Mouse (Mus musculus): ENCODE data around the gene Cpz.
A peak's percentile ranks its signal among the peaks of the same experiment; 100 is the strongest.

Cpz gene

DNA sequence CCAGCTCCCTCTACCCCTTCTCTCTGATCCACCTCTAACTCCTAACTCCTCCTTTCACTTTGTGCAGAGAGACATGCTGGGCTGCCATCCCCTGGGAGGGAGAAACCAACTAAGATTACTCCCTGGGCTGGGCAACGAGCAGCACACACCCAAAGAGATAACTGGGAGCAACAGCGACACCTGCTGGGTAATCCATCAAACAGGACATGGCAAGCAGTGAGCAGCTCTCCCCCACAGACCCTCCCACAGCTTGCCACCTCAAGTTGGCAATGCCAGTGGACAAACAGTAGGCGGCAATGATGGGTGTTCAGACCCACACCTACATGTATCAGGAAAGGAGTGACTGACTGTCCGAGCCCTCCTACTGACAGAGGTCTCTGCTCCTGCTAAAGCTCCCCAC is 4.9 kb upstream of the Cpz start:
- peak in 1 of 2 experiments; percentile 24 for DNase-seq (ENCODE audit: low spot score in 2 of 2)

DNA sequence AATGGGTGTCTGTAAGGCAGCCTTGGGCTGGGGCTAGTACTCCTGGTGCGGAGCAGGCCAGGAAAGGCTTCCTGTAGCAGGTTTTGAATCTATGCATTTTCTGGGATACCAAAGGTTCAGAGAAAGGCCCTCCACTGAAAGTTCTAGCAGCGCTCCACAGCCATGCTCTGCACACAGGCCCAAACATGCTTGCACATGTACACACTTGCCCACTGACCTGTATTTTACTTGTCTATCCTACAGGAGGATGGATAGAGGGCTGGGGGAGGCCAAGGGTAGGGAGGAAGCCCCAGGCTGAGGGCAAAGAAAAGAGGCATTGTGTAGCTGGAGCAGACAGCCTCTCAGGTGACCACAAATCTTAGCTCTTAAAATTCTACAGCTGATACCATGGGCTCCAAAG is 1.1 kb downstream of the Cpz start:
- no peak for DNase-seq (ENCODE audit: low spot score in 2 of 2)

DNA sequence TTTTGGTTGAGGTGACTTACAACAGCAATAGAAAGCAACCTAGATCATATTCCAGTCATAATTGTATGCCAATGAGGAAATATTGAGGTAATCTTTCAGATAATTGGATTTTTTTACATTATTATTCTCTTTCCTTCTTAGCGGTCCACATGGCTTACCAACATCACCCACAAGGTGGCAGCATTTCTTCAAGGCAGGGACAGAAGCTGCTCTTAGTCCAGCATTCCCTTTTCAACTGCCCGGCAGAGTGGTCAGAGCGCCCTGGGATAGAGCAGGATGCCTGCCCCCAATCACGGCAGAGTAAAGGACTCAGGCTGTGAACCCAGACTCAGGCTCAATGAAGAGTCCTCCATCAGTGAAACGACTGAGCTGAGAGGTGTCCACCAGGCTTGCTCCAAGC is 1.8 kb downstream of the Cpz start:
- DNase-seq (ENCODE audit: low spot score in 2 of 2) = peak in 1 of 2 experiments; percentile 22

DNA sequence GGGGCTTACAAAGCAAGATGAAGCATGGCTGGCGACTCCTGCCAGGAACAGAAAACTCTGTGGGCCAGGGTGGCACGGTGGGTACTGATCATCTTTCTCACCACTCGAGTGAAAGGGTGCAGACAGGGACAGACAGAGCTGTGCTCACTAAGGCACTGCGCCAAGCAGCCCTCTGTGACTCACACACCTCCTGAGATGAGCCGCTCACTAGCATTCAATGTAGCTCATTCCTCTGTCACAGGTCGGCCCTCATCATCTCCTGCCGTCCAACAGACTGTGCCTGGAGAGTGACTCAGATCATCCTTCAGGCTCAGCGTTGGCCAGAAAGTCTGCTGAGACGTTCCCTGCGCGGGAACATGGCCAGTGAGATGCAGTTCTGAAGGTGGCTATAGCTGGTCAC is 8.7 kb downstream of the Cpz start:
- no peak for DNase-seq (ENCODE audit: low spot score in 2 of 2)

DNA sequence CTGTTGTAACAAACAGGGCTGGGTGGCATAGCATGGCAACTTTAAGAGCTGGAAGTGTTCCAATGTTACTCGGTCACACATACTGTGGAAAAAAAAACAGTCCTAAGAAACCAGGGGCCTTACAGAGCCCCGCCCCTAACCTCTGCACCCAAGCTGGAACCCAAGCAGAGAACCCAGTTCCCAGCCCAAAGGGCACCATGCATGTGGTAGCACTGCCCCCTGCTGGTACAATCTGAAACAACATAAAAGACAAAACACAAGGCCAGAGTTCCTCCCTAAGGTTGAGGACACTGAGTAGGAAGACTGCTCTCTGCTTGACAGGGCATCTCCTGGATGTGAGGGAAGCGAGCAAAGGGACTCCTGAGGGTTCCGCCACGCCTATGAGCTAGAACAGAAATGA is 14.9 kb downstream of the Cpz start:
- DNase-seq (ENCODE audit: low spot score in 2 of 2) = peak in 1 of 2 experiments; percentile 10

DNA sequence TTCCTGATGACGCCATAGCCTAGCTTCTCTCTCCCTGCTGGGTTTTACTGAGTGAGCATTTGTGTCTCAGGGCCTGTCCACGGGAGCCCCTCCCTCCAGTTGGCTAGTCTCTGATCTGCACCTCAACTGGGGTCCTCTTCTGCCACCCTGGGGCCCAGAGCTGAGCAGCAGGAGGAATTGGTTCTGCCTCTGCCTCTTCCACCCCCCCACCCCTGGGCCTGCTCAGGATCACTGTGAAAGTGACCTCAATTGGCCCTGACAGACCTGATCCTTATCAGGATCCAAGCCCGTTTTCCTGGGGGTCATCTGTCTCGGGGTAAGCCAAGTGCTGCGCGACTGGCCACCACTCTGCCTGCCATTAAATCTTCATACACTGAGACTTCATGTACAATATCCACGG is 20.5 kb downstream of the Cpz start:
- no peak for DNase-seq (ENCODE audit: low spot score in 2 of 2)

DNA sequence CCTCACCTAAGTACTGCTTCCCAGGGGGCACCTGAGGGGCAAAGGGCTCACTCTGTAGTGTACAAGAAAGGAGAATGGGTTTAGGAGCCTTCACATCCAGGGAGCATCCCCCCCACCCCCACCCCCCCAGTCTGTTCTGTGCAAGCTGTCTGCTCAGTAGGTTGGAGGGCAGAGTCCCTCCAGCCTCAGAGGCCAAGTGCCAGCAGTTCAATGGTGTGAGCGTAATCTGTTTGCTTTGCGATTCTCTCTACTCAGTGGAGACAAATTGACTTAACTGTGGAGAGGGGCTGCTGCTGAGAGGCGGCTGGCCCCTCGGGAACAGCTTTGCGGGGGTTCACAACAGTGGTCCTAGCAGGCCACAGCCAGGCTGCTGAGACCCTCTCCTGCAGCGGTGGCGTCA is 28.2 kb downstream of the Cpz start:
- DNase-seq (ENCODE audit: low spot score in 2 of 2) = no peak

DNA sequence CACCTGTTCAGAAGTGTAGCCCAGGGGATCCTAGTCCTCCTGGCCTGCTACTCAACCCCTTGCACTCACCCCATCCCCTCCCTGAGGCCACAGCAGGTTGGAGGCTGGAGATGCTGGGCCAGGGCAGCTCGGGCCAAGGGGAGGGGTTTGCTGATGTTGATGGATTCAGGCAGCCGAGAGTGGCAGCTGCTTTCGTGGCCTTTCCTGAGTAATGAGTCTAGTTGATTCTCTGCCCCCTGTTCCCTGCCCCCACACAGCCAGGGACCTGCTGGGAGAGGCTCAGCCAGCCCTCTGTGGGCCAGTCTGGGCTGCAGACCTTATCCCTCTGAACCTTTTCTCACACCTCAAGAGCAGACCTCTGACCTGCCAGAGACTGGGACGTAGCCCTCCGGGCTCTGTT is 29.5 kb downstream of the Cpz start:
- DNase-seq (ENCODE audit: low spot score in 2 of 2) = no peak

DNA sequence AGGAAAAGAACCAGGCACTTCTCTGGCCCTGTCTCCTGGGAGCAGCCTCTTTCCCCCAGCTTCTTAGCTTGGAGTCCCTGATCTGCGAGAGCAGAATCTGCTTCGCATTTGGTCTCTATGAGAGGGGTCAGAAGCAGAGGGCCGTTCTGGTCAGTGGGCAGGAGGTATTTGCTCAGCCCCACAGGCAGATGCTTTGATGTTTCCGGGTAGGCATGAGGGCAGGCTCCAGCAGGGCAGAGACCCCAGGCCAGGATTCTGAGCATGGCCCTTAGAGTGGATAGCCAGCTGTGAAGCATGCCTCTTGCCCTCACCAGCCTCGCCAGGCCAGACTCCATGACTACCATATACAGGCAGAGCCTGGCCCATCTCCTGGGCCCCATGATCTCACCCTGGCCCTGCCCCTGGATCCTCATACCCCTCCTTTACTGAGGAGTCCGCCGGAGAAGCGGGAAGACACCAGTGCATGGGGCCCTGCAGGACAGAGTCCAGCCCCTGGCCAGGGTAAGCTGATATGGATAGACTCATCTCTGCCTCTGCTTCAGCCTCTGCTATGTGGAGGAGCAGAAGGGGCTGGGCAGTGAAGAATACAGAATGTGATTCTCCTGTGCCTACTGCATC is 30.6 kb downstream of the Cpz start:
- DNase-seq (ENCODE audit: low spot score in 2 of 2) = no peak

DNA sequence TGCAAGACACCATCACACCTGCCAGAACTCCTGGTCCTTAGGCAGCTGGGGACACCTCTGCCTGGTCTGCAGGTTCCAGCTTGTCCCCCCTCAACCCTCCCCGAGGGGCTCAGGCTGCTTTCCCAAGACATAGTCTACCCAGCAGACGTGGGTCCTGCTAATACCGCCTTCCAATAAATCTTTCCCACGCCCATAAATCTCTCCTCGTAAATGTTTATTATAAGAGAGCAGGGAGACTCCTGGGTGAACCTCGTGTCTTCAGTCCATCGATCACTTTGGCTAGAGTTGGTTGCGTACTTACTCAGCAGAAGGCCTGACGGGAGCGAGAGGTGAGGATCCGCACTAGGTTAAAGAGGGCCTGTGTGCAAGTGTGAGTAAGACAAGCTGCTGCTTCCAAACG is 31.7 kb downstream of the Cpz start:
- no peak for DNase-seq (ENCODE audit: low spot score in 2 of 2)

DNA sequence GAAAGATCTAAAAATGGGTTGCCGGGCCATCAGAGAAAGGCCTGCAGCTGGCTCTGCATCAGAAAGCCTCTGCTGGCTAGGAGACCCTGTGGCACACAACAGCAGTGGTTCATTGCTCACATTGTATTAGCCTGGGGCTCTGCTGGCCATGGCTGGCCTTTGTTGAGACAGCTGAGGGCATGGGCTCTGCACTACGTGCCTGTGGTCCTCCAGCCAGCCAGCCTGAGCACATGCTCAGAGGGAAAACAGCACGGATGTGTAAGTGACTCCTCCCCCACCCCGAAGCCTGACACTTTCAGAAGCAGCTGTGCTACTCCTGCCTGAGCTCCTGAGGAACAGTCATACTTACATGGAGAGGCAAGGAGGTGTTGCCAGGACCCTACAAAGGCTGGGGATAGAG is 46.0 kb downstream of the Cpz start:
- no peak for DNase-seq (ENCODE audit: low spot score in 2 of 2)

DNA sequence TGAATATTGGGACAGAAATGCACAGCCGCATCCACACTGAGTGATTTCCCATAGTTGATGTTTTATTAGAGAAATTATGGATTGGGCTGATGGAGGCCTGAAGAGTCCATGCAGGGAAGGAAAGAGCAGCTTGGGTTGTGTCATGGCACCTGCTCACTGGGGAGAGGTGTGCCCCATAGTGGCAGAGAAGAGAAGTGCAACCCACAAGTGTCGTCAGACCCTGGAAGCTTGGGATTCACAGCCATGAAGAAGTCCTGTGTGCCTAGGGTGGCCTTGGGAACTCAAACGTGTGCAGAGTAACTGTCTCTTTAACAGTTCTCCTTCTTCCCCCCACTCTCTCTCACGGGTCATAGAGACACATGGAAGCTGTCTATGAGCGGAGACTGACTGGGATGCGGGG is 50.3 kb downstream of the Cpz start:
- no peak for DNase-seq (ENCODE audit: low spot score in 2 of 2)

DNA sequence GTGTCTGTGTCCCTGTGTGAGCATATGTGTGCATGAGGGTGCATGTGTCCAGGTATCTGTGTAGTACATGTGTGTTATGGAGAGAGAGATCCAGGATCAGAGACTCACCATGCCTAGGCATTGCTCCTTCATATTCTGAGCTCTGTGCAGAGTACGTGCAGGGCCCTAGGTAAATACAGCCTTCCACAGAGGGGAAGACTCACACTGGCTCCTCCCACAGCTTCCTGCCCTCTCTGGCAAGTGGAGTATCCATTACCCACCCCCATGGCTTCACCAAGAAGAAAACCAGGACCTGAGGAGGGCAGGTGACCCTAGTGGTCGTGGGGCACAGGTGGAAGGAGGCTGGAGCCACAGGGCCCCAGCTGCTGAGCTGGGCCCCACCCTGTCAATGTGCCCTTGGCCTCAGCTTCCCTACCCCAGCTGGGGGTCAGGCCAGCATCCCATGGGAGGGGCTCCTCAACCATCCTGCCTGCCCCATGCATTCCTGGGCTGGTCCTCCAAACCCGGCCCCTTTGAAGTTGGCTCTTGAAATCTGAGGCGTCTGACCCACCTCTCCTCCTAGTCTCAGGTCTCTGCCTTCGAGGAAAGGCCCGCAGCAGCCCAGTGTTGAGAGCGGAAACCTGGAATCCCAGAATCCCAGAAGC is 54.5 kb downstream of the Cpz start:
- no peak for DNase-seq (ENCODE audit: low spot score in 2 of 2)

DNA sequence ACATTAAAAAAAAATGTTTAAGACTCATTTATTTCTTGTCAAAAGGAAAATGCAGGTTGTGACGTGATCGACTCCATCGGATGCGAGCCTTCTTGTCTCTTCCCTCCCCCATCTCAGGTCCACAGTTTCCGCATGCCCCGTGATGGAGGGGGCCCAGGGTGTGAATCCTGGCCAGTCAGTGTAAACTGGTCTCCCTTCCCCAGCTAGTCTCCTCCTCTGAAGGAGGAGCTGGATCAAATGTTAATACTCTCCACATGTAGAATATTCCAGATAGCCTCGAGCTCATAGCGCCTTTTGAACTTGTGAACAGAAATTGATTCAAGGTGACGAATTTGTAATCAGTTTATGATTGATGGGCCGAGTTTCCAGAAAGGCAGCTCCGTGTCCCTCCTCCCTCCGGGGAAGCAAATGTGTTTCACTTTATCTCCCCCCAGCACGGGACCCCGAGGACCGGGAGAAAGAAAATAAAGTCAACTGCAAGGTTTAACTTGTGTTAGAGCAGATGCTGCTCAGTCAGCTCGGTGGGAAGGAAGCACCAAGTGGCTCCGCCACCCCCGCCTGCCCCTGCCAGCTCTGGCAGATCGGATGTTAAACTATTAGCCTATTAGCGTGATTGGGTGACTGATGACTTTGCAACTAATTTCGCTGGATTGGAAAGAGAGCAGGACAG is 59.4 kb downstream of the Cpz start:
- DNase-seq (ENCODE audit: low spot score in 2 of 2) = no peak

DNA sequence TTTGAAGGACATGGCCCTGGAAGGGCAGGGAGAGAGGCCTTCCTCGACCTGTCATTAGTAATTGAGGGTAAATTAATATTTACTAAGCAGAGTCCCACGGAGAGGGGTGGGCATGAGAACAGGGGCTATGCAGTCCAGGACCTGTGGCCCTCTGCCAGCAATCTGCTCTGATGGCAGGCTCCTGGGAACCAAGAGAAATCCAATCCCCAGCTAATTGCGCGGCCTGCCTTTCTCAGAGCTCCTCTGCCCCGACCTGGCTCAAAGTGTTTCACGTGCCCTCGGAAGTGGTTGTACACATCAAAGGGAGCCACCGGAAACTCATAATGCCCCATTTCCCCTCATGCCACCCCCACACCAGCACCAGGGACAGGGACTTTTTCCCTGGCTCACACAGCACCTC is 63.4 kb downstream of the Cpz start:
- no peak for DNase-seq (ENCODE audit: low spot score in 2 of 2)

DNA sequence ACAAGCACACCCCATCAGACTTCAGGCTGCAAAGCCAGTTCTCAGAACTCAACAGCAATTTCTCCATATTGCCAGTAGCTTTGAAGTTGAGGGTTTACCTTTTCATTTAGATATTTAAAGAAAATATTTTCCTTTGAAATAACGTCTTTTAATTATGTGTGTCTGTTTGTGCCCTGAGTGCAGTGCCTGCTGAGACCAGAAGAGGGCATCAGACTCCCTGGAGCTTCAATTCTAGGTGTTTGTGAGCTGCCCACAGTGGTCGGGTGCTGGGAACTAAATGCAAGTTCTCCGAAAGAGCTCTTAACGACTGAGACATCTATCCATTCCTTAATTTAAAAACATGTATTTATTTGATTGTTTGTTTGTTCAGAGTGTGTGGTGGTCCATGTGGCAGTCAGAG is 65.7 kb downstream of the Cpz start:
- no peak for DNase-seq (ENCODE audit: low spot score in 2 of 2)

DNA sequence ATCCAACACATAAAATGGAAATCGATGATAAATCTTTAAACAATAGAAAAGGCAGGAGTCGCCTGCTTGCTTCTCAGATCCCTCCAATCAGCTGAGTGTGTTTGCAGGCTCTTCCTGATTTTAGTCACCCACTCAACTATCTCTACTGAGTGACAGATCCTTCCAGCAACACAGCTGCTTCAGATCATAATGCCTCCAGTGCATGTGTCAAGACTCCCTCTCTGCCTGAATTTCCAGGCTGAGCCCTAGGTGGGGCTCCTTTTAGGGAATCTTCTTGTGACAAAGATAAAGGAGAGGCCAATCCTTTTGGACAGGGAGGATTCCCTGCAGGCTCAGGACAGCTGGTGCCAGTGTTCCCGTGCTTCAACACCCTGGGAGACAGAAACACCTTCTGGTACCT is 67.2 kb downstream of the Cpz start:
- no peak for DNase-seq (ENCODE audit: low spot score in 2 of 2)

DNA sequence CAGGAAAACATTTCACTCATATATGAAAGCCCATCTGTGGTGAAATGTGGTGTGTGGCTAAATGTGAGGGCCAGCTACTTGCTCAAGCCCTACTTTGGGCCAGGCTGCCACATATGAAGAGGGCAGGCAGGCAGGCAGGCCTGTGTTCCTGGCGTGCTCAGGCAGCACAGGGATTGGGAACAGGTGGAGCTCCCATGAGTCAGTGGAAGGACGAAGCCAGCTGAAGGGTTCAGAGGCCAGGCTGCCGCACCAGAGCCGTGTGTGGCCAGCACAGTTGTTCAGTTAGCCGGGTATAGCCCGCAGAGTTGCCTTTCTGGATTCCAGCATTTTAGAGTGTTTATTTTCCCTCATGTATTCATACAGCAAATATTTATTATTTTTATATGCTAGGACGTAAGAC is 68.1 kb downstream of the Cpz start:
- DNase-seq (ENCODE audit: low spot score in 2 of 2) = no peak

DNA sequence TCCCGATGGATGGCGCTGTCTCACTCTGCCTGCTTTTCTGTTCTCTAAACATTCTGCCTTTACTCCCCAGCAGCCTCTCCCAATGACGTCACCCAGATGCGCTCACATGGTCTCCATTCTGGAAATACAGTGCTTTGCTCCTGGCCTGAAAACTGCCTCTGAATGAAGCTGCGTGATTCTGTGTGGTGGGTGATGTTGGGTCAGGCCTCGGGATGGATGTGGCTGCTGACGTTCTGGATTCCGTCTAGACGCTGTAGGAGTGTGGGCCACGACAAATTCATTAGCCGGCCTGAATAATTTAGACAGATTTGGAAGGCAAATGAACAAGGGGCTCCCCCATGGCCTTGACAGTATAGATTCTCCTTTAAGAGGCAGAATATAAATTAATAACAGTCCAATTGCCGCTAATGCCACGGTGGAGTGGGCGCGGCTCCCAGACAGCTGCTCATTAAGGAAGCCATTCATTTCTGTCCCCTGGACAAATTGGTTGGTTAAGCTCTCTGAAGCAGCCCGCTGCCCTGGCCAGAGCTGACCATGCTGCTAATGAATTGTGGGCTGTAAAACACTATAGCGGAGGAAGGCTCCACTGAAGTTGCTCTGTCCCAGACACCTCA is 71.2 kb downstream of the Cpz start:
- no peak for DNase-seq (ENCODE audit: low spot score in 2 of 2)
